Mouse (Mus musculus): ENCODE data around the gene Spats1. TPM values are rescaled to one million over a fixed set of nuclear protein-coding genes. Genes with fewer than 3 reads are reported as not detected.
"Not testable (repeated sequence)": the region's sequence is repeated elsewhere in the genome, so short reads cannot be mapped to it uniquely, and the experiment has no call there.

Gene Spats1
- polyA plus RNA-seq, 1 experiment = not detected

GRCm38 (mm10) chr17:45432706-45433398 lies 42.4 kb downstream of the Spats1 start:
- Histone ChIP-seq H3K27ac (ENCODE audit: insufficient read depth, low read length) (peak overlapping the region; percentile 94), H3K36me3 (ENCODE audit: control insufficient read depth, insufficient read depth, low read length) (no peaks in the 10 kb centered on the region), H3K4me3 (ENCODE audit: extremely low read depth, insufficient read depth, insufficient read length) (peak overlapping the region; percentile 96), H3K27me3 (ENCODE audit: control insufficient read depth, insufficient read depth, low read length) (no peaks in the 10 kb centered on the region), H3K4me1 (ENCODE audit: control insufficient read depth, insufficient read depth, insufficient read length) (peaks cover 6% of the 10 kb centered on the region)
- no peak for TF ChIP-seq POLR2A (IDR thresholded peaks at IDR 0.05; ENCODE audit: low read depth, low read length)
- no peak for TF ChIP-seq CTCF (IDR thresholded peaks at IDR 0.05; ENCODE audit: extremely low read depth, insufficient read depth, insufficient read length, insufficient replicate concordance)
- DNase-seq (ENCODE audit: low read depth in 1 of 2, low spot score in 2 of 2) = no peak
- whole genome bisulfite sequencing = under 1% methylated on average over 62 of the region's 62 CpGs

GRCm38 (mm10) chr17:45432007-45432406 lies 43.2 kb downstream of the Spats1 start:
- H3K27ac ChIP-seq (ENCODE audit: insufficient read depth, low read length) = no peak overlapping the region
- H3K4me1 ChIP-seq (ENCODE audit: control insufficient read depth, insufficient read depth, insufficient read length) = peaks cover 6% of the 10 kb centered on the region
- WGBS = 59% methylated on average over 3 of the region's 3 CpGs
- no peak for DNase-seq (ENCODE audit: low read depth in 1 of 2, low spot score in 2 of 2)
- no peak overlapping the region for H3K4me3 ChIP-seq (ENCODE audit: extremely low read depth, insufficient read depth, insufficient read length)
- H3K27me3 ChIP-seq (ENCODE audit: control insufficient read depth, insufficient read depth, low read length) = no peaks in the 10 kb centered on the region
- TF ChIP-seq POLR2A (IDR thresholded peaks at IDR 0.05; ENCODE audit: low read depth, low read length) (no peak), CTCF (IDR thresholded peaks at IDR 0.05; ENCODE audit: extremely low read depth, insufficient read depth, insufficient read length, insufficient replicate concordance) (no peak)
- peaks cover 4% of the 10 kb centered on the region; the same call in 1 of the 2 replicates for H3K36me3 ChIP-seq (ENCODE audit: control insufficient read depth, insufficient read depth, low read length)

GRCm38 (mm10) chr17:45417387-45417786 lies 57.8 kb downstream of the Spats1 start:
- Histone ChIP-seq H3K27ac (ENCODE audit: insufficient read depth, low read length) (no peak overlapping the region), H3K27me3 (ENCODE audit: control insufficient read depth, insufficient read depth, low read length) (no peaks in the 10 kb centered on the region), H3K4me3 (ENCODE audit: extremely low read depth, insufficient read depth, insufficient read length) (no peak overlapping the region), H3K36me3 (ENCODE audit: control insufficient read depth, insufficient read depth, low read length) (peaks cover 40% of the 10 kb centered on the region), H3K4me1 (ENCODE audit: control insufficient read depth, insufficient read depth, insufficient read length) (no peaks in the 10 kb centered on the region)
- TF ChIP-seq CTCF (IDR thresholded peaks at IDR 0.05; ENCODE audit: extremely low read depth, insufficient read depth, insufficient read length, insufficient replicate concordance) (no peak), POLR2A (IDR thresholded peaks at IDR 0.05; ENCODE audit: low read depth, low read length) (no peak)
- DNase-seq (ENCODE audit: low read depth in 1 of 2, low spot score in 2 of 2) = no peak
- WGBS = 81% methylated on average over 2 of the region's 2 CpGs

- DNase-seq (ENCODE audit: low read depth in 1 of 2, low spot score in 2 of 2); H3K27ac ChIP-seq (ENCODE audit: insufficient read depth, low read length); H3K27me3 ChIP-seq (ENCODE audit: control insufficient read depth, insufficient read depth, low read length); H3K4me1 ChIP-seq (ENCODE audit: control insufficient read depth, insufficient read depth, insufficient read length); H3K4me3 ChIP-seq (ENCODE audit: extremely low read depth, insufficient read depth, insufficient read length): not testable (repeated sequence)
- WGBS = 94% methylated on average over 2 of the region's 2 CpGs
- H3K36me3 ChIP-seq (ENCODE audit: control insufficient read depth, insufficient read depth, low read length) = peaks cover 54% of the 10 kb centered on the region
These were observed 63.6 kb downstream of the Spats1 start for GRCm38 (mm10) chr17:45411617-45412016.

GRCm38 (mm10) chr17:45408719-45409118 lies 66.5 kb downstream of the Spats1 start:
- no peak for DNase-seq (ENCODE audit: low read depth in 1 of 2, low spot score in 2 of 2)
- Histone ChIP-seq H3K4me1 (ENCODE audit: control insufficient read depth, insufficient read depth, insufficient read length) (no peaks in the 10 kb centered on the region), H3K27ac (ENCODE audit: insufficient read depth, low read length) (no peak overlapping the region), H3K27me3 (ENCODE audit: control insufficient read depth, insufficient read depth, low read length) (no peaks in the 10 kb centered on the region), H3K36me3 (ENCODE audit: control insufficient read depth, insufficient read depth, low read length) (peaks cover 52% of the 10 kb centered on the region), H3K4me3 (ENCODE audit: extremely low read depth, insufficient read depth, insufficient read length) (no peak overlapping the region)
- 85% methylated on average over 2 of the region's 2 CpGs for WGBS
- TF ChIP-seq POLR2A (IDR thresholded peaks at IDR 0.05; ENCODE audit: low read depth, low read length) (no peak), CTCF (IDR thresholded peaks at IDR 0.05; ENCODE audit: extremely low read depth, insufficient read depth, insufficient read length, insufficient replicate concordance) (no peak)

- no peaks in the 10 kb centered on the region for H3K27me3 ChIP-seq (ENCODE audit: control insufficient read depth, insufficient read depth, low read length)
- 96% methylated on average over 10 of the region's 10 CpGs for WGBS
- peaks cover 42% of the 10 kb centered on the region for H3K36me3 ChIP-seq (ENCODE audit: control insufficient read depth, insufficient read depth, low read length)
- H3K27ac ChIP-seq (ENCODE audit: insufficient read depth, low read length) = no peak overlapping the region
- no peak for TF ChIP-seq CTCF (IDR thresholded peaks at IDR 0.05; ENCODE audit: extremely low read depth, insufficient read depth, insufficient read length, insufficient replicate concordance)
- TF ChIP-seq POLR2A (IDR thresholded peaks at IDR 0.05; ENCODE audit: low read depth, low read length) = no peak
- DNase-seq (ENCODE audit: low read depth in 1 of 2, low spot score in 2 of 2) = no peak
- no peaks in the 10 kb centered on the region for H3K4me1 ChIP-seq (ENCODE audit: control insufficient read depth, insufficient read depth, insufficient read length)
- H3K4me3 ChIP-seq (ENCODE audit: extremely low read depth, insufficient read depth, insufficient read length) = no peak overlapping the region
These were observed 68.9 kb downstream of the Spats1 start for GRCm38 (mm10) chr17:45406281-45406680.

- Histone ChIP-seq H3K4me1 (ENCODE audit: control insufficient read depth, insufficient read depth, insufficient read length) (no peaks in the 10 kb centered on the region), H3K4me3 (ENCODE audit: extremely low read depth, insufficient read depth, insufficient read length) (no peak overlapping the region), H3K36me3 (ENCODE audit: control insufficient read depth, insufficient read depth, low read length) (peaks cover 31% of the 10 kb centered on the region), H3K27ac (ENCODE audit: insufficient read depth, low read length) (no peak overlapping the region), H3K27me3 (ENCODE audit: control insufficient read depth, insufficient read depth, low read length) (no peaks in the 10 kb centered on the region)
- WGBS = 16% methylated on average over 3 of the region's 3 CpGs
- DNase-seq (ENCODE audit: low read depth in 1 of 2, low spot score in 2 of 2) = peak; percentile 15 to 22
- TF ChIP-seq CTCF (IDR thresholded peaks at IDR 0.05; ENCODE audit: extremely low read depth, insufficient read depth, insufficient read length, insufficient replicate concordance) (no peak), POLR2A (IDR thresholded peaks at IDR 0.05; ENCODE audit: low read depth, low read length) (no peak)
These were observed 72.0 kb downstream of the Spats1 start for GRCm38 (mm10) chr17:45403207-45403606.
